Mouse (Mus musculus): ENCODE data around the gene Olfr811. TPM values are rescaled to one million over a fixed set of nuclear protein-coding genes. Genes with fewer than 3 reads are reported as not detected.

Gene Olfr811
- polyA plus RNA-seq (2021; fragmentation: Nextera tagmentation) = not detected in 2 replicates
- long read RNA-seq, experiment 1 = 0 reads
- long read RNA-seq, experiment 2 = 0 reads

DNA sequence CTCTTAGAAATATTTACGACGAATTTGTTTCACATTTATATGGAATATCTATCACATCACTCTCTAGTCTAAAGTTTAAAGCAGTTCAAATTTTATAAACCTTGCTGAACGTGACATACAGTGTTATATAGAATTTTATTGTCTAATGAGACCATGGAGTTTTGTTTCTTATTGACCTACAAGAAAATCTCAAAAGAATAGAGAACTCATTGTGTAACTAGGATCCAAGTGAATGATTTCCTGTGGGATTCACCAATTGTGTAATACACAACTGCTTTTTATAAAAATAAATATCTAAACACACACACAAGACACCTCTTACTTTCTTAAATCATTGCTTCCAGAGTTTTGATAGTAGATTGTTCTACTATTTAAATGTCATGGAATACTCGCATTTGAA is at the start of gene Olfr811:
Olfr811 (minus strand) TSS at position 101 of the 400 bp plus-strand sequence.

DNA sequence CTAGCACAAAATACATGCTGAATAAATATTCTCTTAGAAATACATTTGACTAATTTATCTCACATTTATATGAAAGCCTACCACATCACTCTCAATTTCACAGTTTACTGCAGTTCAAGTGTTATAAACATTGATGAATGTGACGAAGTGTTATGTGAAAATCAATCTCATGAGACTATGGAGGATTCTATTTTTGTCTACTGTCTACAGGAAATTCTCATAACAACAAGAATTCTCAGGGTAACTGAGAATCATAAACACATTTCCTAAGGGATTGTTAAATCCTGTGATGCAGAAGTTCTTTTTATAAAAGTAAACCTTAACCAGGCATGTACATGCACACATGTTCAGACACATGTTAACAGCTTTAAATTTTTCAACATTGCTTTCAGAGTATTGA is 41.8 kb upstream of the Olfr811 start, which contains the start of gene Olfr812:
Olfr812 (minus strand) TSS at position 101 of the 400 bp plus-strand sequence.

DNA sequence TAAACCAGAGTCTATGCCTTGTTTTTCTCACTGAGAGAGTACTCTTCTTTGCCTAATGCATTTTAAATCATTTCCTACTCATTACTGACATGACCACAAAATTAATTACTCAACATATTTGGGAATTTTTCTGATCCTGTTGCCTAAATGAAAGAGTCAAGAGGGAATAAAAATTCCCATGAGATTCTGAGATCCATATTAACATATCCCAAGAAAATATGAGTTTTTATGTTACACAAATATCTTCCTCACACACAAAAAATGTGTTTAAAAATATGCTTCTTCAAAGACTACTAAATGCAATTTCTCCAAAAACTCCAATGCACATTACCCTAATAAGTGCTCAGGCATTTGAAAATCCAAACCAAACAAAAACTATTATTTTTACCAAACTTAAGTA is 9.4 kb downstream of the Olfr811 start, which contains the start of gene Olfr810:
Olfr810 (minus strand) TSS at position 101 of the 400 bp plus-strand sequence.

DNA sequence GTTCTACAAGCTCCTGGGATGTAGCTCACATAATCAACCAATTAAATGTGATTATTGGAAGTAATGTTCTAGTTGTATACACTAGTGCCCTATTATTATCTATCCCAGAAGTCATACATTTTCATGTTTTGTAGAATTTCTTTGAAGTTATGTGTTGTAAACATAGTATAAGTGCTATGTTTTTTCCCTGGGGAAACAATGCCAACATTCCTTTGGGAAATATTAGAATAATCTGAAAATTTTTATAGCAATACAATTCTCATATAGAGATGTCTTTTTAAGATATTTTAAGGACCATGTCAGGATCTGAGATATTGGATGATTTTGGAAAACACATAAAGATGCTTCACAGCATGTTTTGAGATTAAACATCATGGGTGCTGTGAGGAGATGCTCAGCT is 29.9 kb downstream of the Olfr811 start, which contains the start of gene Olfr809:
Olfr809 (plus strand) TSS at position 301 of the 400 bp plus-strand sequence.

DNA sequence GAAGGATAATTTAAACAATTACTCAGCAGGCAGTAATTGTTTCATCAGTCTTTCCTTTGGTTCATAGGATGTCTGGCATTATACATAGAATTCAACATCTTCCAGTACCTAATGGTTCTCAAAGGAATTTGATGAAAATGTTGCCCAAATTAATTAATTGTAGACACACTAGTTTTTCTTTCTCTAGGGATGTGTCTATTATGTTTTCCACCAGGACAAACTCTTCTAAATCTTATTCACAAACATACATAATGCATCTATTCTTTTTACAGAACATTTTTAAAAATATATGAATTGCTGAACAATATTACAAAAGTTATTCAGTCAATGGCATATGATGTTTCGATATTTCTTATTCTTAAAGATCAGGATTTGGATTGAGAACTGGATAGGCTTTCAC is 39.0 kb downstream of the Olfr811 start, which contains the start of gene Olfr808:
Olfr808 (plus strand) TSS at position 301 of the 400 bp plus-strand sequence.

DNA sequence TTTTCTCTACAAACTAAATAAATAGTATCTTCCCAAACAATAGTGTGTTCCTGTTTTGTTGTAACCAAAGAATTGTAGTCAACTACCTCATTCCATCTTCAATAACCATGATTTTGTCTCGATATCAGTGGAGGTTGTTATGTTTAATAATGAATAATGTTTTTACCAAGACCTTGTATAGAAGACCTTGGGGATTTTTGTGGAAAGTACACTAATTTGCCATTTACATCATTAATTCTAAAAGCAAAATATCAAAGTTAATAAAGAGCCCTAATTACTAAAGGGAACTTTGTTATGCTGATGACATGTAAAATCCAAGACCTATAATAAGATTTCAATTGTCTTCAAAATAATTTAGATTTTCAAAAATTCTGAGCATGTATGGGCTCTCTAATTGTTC is 46.5 kb downstream of the Olfr811 start, which contains the start of gene Olfr807:
Olfr807 (minus strand) TSS at position 101 of the 400 bp plus-strand sequence.

Other genes with a start within 250 kb of the Olfr811 start
- not detected in 2 replicates for gene Olfr794, start 236.7 kb downstream of the Olfr811 start, polyA plus RNA-seq (2021; fragmentation: Nextera tagmentation)
- gene Olfr796, start 191.8 kb downstream of the Olfr811 start, polyA plus RNA-seq (2021; fragmentation: Nextera tagmentation) = not detected in 2 replicates
- gene Olfr798, start 176.5 kb downstream of the Olfr811 start, polyA plus RNA-seq (2021; fragmentation: Nextera tagmentation) = not detected in 2 replicates
- gene Olfr799, start 166.9 kb downstream of the Olfr811 start, polyA plus RNA-seq (2021; fragmentation: Nextera tagmentation) = not detected in 2 replicates
- not detected in 2 replicates for gene Olfr800, start 146.7 kb downstream of the Olfr811 start, polyA plus RNA-seq (2021; fragmentation: Nextera tagmentation)
- gene Olfr801, start 130.5 kb downstream of the Olfr811 start, polyA plus RNA-seq (2021; fragmentation: Nextera tagmentation) = not detected in 2 replicates
- 0.03 and 0.07 TPM in 2 replicates for gene Olfr802, start 116.2 kb downstream of the Olfr811 start, polyA plus RNA-seq (2021; fragmentation: Nextera tagmentation)
- not detected in 2 replicates for gene Olfr803, start 110.1 kb downstream of the Olfr811 start, polyA plus RNA-seq (2021; fragmentation: Nextera tagmentation)
- not detected in 2 replicates for gene Olfr804, start 101.2 kb downstream of the Olfr811 start, polyA plus RNA-seq (2021; fragmentation: Nextera tagmentation)
- not detected in 2 replicates for gene Olfr805, start 75.0 kb downstream of the Olfr811 start, polyA plus RNA-seq (2021; fragmentation: Nextera tagmentation)
- gene Olfr806, start 62.5 kb downstream of the Olfr811 start, polyA plus RNA-seq (2021; fragmentation: Nextera tagmentation) = not detected in 2 replicates
- not detected in 2 replicates for gene Olfr807, start 46.6 kb downstream of the Olfr811 start, polyA plus RNA-seq (2021; fragmentation: Nextera tagmentation)
- not detected in 2 replicates for gene Olfr808, start 38.9 kb downstream of the Olfr811 start, polyA plus RNA-seq (2021; fragmentation: Nextera tagmentation)
- gene Olfr809, start 29.8 kb downstream of the Olfr811 start, polyA plus RNA-seq (2021; fragmentation: Nextera tagmentation) = not detected in 2 replicates
- not detected in 2 replicates for gene Olfr810, start 9.5 kb downstream of the Olfr811 start, polyA plus RNA-seq (2021; fragmentation: Nextera tagmentation)
- not detected in 2 replicates for gene Olfr812, start 41.7 kb upstream of the Olfr811 start, polyA plus RNA-seq (2021; fragmentation: Nextera tagmentation)
- not detected in 2 replicates for gene Olfr813, start 51.0 kb upstream of the Olfr811 start, polyA plus RNA-seq (2021; fragmentation: Nextera tagmentation)
- not detected in 2 replicates for gene Olfr814, start 75.5 kb upstream of the Olfr811 start, polyA plus RNA-seq (2021; fragmentation: Nextera tagmentation)
- gene Olfr815, start 101.5 kb upstream of the Olfr811 start, polyA plus RNA-seq (2021; fragmentation: Nextera tagmentation) = not detected in 2 replicates
- not detected in 2 replicates for gene Olfr816, start 111.2 kb upstream of the Olfr811 start, polyA plus RNA-seq (2021; fragmentation: Nextera tagmentation)
- gene Olfr818, start 144.7 kb upstream of the Olfr811 start, polyA plus RNA-seq (2021; fragmentation: Nextera tagmentation) = not detected in 2 replicates
- not detected in 2 replicates for gene Olfr819, start 162.9 kb upstream of the Olfr811 start, polyA plus RNA-seq (2021; fragmentation: Nextera tagmentation)
- gene Olfr247, start 171.7 kb upstream of the Olfr811 start, polyA plus RNA-seq (2021; fragmentation: Nextera tagmentation) = not detected in 2 replicates
- 0.03 TPM in 1 of 2 replicates, not detected in the other for gene Gm10310, start 180.7 kb upstream of the Olfr811 start, polyA plus RNA-seq (2021; fragmentation: Nextera tagmentation)
- not detected in 2 replicates for gene Olfr820, start 208.2 kb upstream of the Olfr811 start, polyA plus RNA-seq (2021; fragmentation: Nextera tagmentation)
- not detected in 2 replicates for gene Olfr821, start 226.0 kb upstream of the Olfr811 start, polyA plus RNA-seq (2021; fragmentation: Nextera tagmentation)

Measured in left cerebral cortex, adult 6 months (tissue).